Mouse (Mus musculus) intestine, postnatal 0 days (tissue): ENCODE data around the gene Cilp. TPM values are rescaled to one million over a fixed set of nuclear protein-coding genes. Genes with fewer than 3 reads are reported as not detected.
A peak's percentile ranks its signal among the peaks of the same experiment; 100 is the strongest.

Experiments
- ATAC-seq: fragments of 200-750 bp; cut with Nextera tagmentation; 2 replicates; pipeline ENCODE4 v1.8.0; 2017; ENCODE audit warnings: mild to moderate bottlenecking, moderate TSS enrichment, moderate library complexity
- H3K27ac ChIP-seq: fragments of 300-500 bp; sonication (generic); 2 replicates; pipeline ENCODE4 v1.5.1; 2014; ENCODE audit warnings: mild to moderate bottlenecking, low read depth, low read length, moderate library complexity
- H3K27me3 ChIP-seq: fragments of 300-500 bp; sonication (generic); replicated peaks from 2 replicates; pipeline ENCODE4 v1.6.1; 2014; ENCODE audit warnings: low read length, mixed read lengths; ENCODE audit not compliant: control insufficient read depth, insufficient read depth
- H3K36me3 ChIP-seq: fragments of 300-500 bp; sonication (generic); 2 replicates; pipeline ENCODE4 v1.6.1; 2014; ENCODE audit warnings: mild to moderate bottlenecking, moderate library complexity; ENCODE audit not compliant: control insufficient read depth, insufficient read depth
- H3K4me1 ChIP-seq: fragments of 300-500 bp; sonication (generic); replicated peaks from 2 replicates; pipeline ENCODE4 v1.6.1; 2014; ENCODE audit warnings: antibody characterized with exemption, low read length, mixed read lengths; ENCODE audit not compliant: control insufficient read depth, insufficient read depth
- H3K4me2 ChIP-seq: fragments of 300-500 bp; sonication (generic); replicated peaks from 2 replicates; pipeline ENCODE4 v1.6.1; 2014; ENCODE audit warnings: low read depth, mild to moderate bottlenecking, moderate library complexity
- H3K4me3 ChIP-seq: fragments of 300-500 bp; sonication (generic); 2 replicates; pipeline ENCODE4 v1.5.1; 2014; ENCODE audit warnings: low read depth, low read length
- H3K9ac ChIP-seq: fragments of 300-500 bp; sonication (generic); 2 replicates; pipeline ENCODE4 v1.6.1; 2014; ENCODE audit warnings: mild to moderate bottlenecking, low read depth, low read length
- H3K9me3 ChIP-seq: fragments of 300-500 bp; sonication (generic); 2 replicates; pipeline ENCODE4 v1.6.1; 2016; ENCODE audit warnings: mixed run types; ENCODE audit not compliant: control insufficient read depth
- CTCF ChIP-seq: sonication (generic); IDR thresholded peaks from 2 replicates; pipeline ENCODE4 v1.5.1; 2016; ENCODE audit warnings: low read depth, mild to moderate bottlenecking, control low read depth, antibody characterized with exemption, moderate library complexity
- WGBS: fragments of 180-500 bp; shearing (Covaris S2); extraction: QIAGEN DNeasy Blood & Tissue Kit; methylation state at CpG from one replicate; pipeline ENCODE4 v1.1.7; 2014; 5-methylcytosine and 5-hydroxymethylcytosine counted together
- polyA plus RNA-seq: library from polyadenylated mRNA; unstranded; fragments of >200 nt; fragmentation: Nextera tagmentation; extraction: Ambion mirVana; gene quantifications from 2 replicates; pipeline ENCODE4 v1.2.1, GENCODE M21; 2015

The Cilp gene
- polyA plus RNA-seq, 1 experiment from 2014 or later = 0.43 TPM

DNA sequence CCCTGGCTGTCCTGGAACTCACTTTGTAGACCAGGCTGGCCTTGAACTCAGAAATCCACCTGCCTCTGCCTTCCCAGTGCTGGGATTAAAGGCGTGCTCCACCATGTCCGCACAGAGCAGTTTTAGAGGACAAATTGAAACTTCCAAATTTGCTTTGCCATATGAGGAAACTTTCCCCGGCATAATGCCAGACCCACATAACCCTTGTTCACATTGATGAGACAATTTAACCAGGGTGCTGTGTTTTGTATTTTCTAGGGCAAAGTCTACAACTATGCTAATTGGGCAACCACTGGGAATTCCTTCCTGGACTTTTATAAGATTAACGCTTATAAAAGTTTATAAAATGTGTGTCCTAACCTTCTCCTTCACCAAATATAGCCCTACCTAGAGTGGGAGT is 25.0 kb downstream of the Cilp start:
- no peak for ATAC-seq
- Histone ChIP-seq H3K4me3 (no peak overlapping the region), H3K9me3 (no peaks in the 10 kb centered on the region), H3K4me1 (no peaks in the 10 kb centered on the region), H3K4me2 (no peak overlapping the region), H3K27ac (no peak overlapping the region), H3K9ac (no peak overlapping the region), H3K36me3 (no peaks in the 10 kb centered on the region), H3K27me3 (no peaks in the 10 kb centered on the region)
- TF ChIP-seq CTCF = no peak
- 82% methylated on average over 4 of the region's 4 CpGs for WGBS

DNA sequence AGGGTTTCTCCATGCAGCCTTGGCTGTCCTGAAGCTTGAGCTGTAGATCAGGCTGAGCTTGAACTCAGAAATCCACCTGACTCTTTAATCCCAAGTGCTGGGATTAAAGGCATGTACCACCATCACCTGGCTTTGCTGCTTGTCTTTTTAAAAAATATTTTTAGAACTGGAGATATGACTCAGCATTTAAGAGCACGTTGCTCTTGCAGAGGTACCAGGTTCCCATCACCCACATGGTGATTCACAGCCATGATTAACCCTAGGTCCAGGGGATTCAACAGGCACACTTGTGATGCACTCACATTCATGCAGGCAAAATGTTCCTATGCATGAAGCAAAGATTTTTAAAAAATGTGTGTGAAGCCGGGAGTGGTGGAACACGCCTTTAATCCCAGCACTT is 27.4 kb downstream of the Cilp start:
- Histone ChIP-seq H3K9me3 (no peaks in the 10 kb centered on the region), H3K36me3 (peaks cover 1% of the 10 kb centered on the region), H3K4me2 (no peak overlapping the region), H3K9ac (no peak overlapping the region), H3K4me3 (no peak overlapping the region), H3K27ac (no peak overlapping the region), H3K27me3 (no peaks in the 10 kb centered on the region), H3K4me1 (0 out of 2 replicates have a peak, but pooled peaks cover 5% of the 10 kb centered on the region)
- ATAC-seq = no peak
- no peak for TF ChIP-seq CTCF
- WGBS = 87% methylated on average over 3 of the region's 3 CpGs

DNA sequence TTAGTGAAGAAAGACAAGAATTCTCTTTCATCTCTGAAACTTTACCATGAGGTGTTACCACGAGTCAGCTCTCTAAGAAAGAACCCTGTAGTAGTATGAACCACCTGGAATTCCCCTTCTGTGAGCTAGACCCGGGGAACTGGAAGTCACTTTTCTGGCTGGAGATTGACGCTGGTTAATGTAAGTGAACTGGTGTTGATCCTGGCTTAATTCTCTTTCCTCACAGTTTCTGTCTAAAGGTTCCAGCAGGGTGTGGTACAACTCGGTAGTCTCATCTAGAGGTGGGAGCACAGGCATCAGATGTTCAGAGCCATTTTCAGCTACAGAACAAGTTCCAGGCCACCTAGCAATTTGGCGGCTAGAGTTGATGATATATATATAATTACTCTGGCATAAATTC is 28.1 kb downstream of the Cilp start:
- no peak for ATAC-seq
- Histone ChIP-seq H3K4me3 (peak overlapping the region; percentile 94), H3K27me3 (no peaks in the 10 kb centered on the region), H3K36me3 (peaks cover 8% of the 10 kb centered on the region), H3K27ac (peak overlapping the region; percentile 84), H3K9me3 (no peaks in the 10 kb centered on the region), H3K9ac (peak overlapping the region; percentile 92), H3K4me1 (0 out of 2 replicates have a peak, but pooled peaks cover 5% of the 10 kb centered on the region), H3K4me2 (peak overlapping the region; percentile 92)
- 17% methylated on average over 5 of the region's 5 CpGs for WGBS
- no peak for TF ChIP-seq CTCF

DNA sequence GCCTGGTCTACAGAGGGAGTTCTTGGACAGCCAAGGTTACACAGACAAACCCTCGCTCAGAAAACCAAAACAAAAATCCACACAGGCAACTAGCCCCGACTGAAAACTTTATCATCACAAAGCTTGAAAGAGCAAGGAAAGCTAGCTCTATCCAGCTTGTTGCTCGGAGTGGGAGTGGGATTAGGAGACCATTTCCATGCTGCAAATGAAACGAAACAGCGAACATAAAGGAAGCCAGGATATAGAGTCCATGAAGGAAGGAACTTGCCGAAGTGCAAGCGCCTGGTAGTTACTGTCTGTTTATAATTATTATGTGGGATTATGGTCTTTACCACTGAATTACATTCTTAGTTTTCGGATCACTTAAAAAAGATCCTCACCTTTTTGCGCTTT is 28.6 kb downstream of the Cilp start:
- under 1% methylated on average over 9 of the region's 9 CpGs for WGBS
- Histone ChIP-seq H3K4me1 (0 out of 2 replicates have a peak, but pooled peaks cover 5% of the 10 kb centered on the region), H3K27me3 (no peaks in the 10 kb centered on the region), H3K9ac (peak overlapping the region; percentile 92), H3K4me3 (peak overlapping the region; percentile 94), H3K36me3 (peaks cover 8% of the 10 kb centered on the region), H3K4me2 (peak overlapping the region; percentile 92), H3K9me3 (no peaks in the 10 kb centered on the region), H3K27ac (peak overlapping the region; percentile 84)
- no peak for ATAC-seq
- TF ChIP-seq CTCF = no peak

DNA sequence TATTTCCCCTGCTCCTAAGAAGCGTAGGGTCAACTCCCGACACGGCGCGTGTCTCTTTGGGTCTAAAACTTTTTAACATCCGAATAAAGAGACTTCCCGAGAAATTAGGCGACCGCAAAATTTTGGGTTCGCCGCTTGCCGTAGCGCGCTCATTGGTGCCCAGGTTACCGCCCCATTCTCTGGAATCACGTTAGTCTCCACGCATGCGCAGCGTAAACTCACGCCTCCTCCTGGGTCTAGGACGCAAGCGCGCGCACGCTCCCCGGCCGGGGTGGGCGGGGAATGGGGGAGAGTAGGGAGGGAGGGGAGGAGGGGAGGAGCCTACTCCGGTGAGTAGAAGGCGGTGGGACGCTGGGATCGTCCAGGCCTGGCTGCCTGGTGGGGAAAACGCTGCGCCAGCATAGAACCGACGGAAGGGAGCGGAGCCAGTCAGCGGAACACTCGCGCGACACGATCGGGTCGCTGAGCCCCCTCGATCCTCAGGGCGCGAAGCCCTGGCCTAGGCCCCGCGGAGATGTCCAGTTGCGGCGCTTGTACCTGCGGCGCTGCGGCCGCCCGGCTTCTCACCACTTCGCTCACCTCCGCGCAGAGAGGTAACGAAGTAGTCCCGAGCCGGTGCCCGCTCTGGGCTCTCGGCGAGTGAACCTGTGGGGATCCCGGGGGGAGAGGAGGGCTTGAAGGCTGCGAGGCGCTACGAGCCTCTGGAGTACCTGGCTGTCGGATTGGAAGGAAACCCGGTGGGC is 29.2 kb downstream of the Cilp start, which contains the start of gene Clpx:
Gene Clpx (plus strand): TSS at position 288 of the 743 bp plus-strand sequence.
- Histone ChIP-seq H3K4me2 (peak within 1 kb of the TSS; percentile 92), H3K9ac (peak within 1 kb of the TSS; percentile 92), H3K9me3 (no peaks in the 10 kb centered on the region), H3K36me3 (peaks cover 8% of the 10 kb centered on the region), H3K4me1 (0 out of 2 replicates have a peak, but pooled peaks cover 5% of the 10 kb centered on the region), H3K27ac (peak within 1 kb of the TSS; percentile 84), H3K27me3 (no peaks in the 10 kb centered on the region), H3K4me3 (peak within 1 kb of the TSS; percentile 94)
- WGBS = under 1% methylated on average over 70 of the region's 71 CpGs
- peak; percentile 93 for ATAC-seq
- TF ChIP-seq CTCF = peak; percentile 36

DNA sequence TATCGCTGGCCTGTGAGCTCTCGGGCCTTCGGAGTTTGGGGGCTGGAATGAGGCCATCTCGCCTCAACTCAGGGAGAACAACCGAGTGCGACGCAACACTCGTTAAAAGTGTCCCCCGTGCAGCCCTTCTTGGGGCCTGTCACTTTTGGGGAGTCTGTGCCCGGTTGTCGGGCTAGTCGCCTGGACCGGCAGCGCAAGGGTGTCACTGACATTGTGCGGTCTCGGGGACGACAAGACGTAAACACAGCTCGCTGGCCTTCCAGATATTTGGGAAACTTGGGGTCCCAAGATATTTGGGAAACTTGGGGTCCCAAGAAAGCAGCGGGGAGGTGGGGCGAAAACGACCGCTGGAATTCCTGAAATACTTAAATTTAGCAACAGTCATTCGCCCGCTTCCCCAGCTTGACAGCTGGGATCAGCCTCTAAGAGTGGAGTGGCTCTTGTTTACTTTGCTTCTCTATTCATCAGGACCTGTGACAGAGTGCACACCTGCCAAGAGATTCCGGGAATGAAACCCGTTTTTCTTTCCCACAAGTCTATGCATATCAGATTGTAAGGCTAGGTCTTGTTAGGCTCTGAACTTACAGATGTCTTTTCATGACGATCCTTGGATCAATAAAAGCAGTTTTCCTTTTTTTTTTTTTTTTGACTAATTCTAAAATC is 29.9 kb downstream of the Cilp start:
- Histone ChIP-seq H3K27me3 (no peaks in the 10 kb centered on the region), H3K27ac (peak overlapping the region; percentile 84), H3K9me3 (no peaks in the 10 kb centered on the region), H3K4me3 (peak overlapping the region; percentile 94), H3K9ac (peak overlapping the region; percentile 92), H3K4me2 (peak overlapping the region; percentile 92), H3K4me1 (0 out of 2 replicates have a peak, but pooled peaks cover 5% of the 10 kb centered on the region), H3K36me3 (peaks cover 8% of the 10 kb centered on the region)
- no peak for ATAC-seq
- under 1% methylated on average over 28 of the region's 28 CpGs for WGBS
- TF ChIP-seq CTCF = no peak
